Mouse (Mus musculus) midbrain, embryonic 11.5 days (tissue): Measurements from ENCODE around the gene Srsf1. TPM values are rescaled to one million over a fixed set of nuclear protein-coding genes. Genes with fewer than 3 reads are reported as not detected.
"Not testable (repeated sequence)": the region's sequence is repeated elsewhere in the genome, so short reads cannot be mapped to it uniquely, and the experiment has no call there.

Experiments used
- ATAC-seq: fragments of 200-750 bp; cut with Nextera tagmentation; 2 replicates; pipeline ENCODE4 v1.8.0; 2017; ENCODE audit warnings: moderate TSS enrichment, moderate library complexity; ENCODE audit not compliant: low FRiP score
- DNase-seq: peaks from one replicate; pipeline ENCODE4 v3.0.0; 2015; ENCODE audit warnings: low spot score; ENCODE audit errors: missing footprints
- H3K27ac ChIP-seq: fragments of 300-500 bp; sonication (generic); 2 replicates; pipeline ENCODE4 v1.5.1; 2014; ENCODE audit warnings: low read depth, low read length
- H3K27me3 ChIP-seq: fragments of 300-500 bp; sonication (generic); 2 replicates; pipeline ENCODE4 v1.6.1; 2014; ENCODE audit warnings: mild to moderate bottlenecking, low read length, moderate library complexity, mixed read lengths; ENCODE audit not compliant: control insufficient read depth, insufficient read depth
- H3K36me3 ChIP-seq: fragments of 300-500 bp; sonication (generic); 2 replicates; pipeline ENCODE4 v1.6.1; 2014; ENCODE audit warnings: mild to moderate bottlenecking, low read length, moderate library complexity, mixed read lengths; ENCODE audit not compliant: control insufficient read depth, insufficient read depth
- H3K4me1 ChIP-seq: fragments of 300-500 bp; sonication (generic); 2 replicates; pipeline ENCODE4 v1.6.1; 2014; ENCODE audit warnings: low read length; ENCODE audit not compliant: control insufficient read depth, insufficient read depth
- H3K4me2 ChIP-seq: fragments of 300-500 bp; sonication (generic); 2 replicates; pipeline ENCODE4 v1.6.1; 2014; ENCODE audit warnings: mild to moderate bottlenecking, moderate library complexity
- H3K4me3 ChIP-seq: fragments of 300-500 bp; sonication (generic); 2 replicates; pipeline ENCODE4 v1.5.1; 2014; ENCODE audit warnings: low read depth, low read length
- H3K9ac ChIP-seq: fragments of 300-500 bp; sonication (generic); 2 replicates; pipeline ENCODE4 v1.6.1; 2014; ENCODE audit warnings: low read length
- H3K9me3 ChIP-seq: fragments of 300-500 bp; sonication (generic); 2 replicates; pipeline ENCODE4 v1.6.1; 2016; ENCODE audit warnings: low read length; ENCODE audit not compliant: control insufficient read depth
- WGBS: fragments of 180-500 bp; shearing (Covaris S2); extraction: QIAGEN DNeasy Blood & Tissue Kit; methylation state at CpG from one replicate; pipeline ENCODE4 v1.1.7; 2014; 5-methylcytosine and 5-hydroxymethylcytosine counted together
- polyA plus RNA-seq: library from polyadenylated mRNA; unstranded; fragments of >200 nt; fragmentation: Nextera tagmentation; extraction: Ambion mirVana; gene quantifications from 2 replicates; pipeline ENCODE4 v1.2.1, GENCODE M21; 2014

The Srsf1 gene
- polyA plus RNA-seq, 1 experiment from 2014 or later, result 533 TPM

DNA sequence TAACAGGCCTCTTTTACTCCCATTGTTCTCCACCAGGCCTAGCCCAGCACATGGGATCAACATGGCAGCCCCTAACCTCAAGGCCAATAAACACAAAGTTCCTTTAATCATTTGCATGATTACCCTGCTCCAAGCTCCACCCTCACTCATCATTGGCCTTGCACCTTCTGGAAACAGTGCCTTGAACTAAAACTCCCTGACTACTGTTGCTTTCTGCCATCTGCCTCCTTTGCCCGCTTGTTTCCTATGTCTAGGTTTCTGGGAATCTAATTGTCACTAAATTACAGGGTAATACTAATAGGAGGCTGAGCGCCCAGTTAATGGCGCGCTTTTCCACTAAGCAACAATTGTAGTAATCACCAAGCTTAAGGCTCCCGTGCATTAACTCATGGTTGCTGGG lies 15.4 kb upstream of the Srsf1 start:
- no peak for ATAC-seq
- no peak for DNase-seq
- Histone ChIP-seq H3K4me1 (peaks cover 12% of the 10 kb centered on the region), H3K9me3 (no peaks in the 10 kb centered on the region), H3K9ac (no peak overlapping the region), H3K27ac (no peak overlapping the region), H3K4me2 (no peak overlapping the region), H3K27me3 (no peaks in the 10 kb centered on the region), H3K36me3 (no peaks in the 10 kb centered on the region), H3K4me3 (no peak overlapping the region)
- 94% methylated on average over 5 of the region's 5 CpGs for WGBS

DNA sequence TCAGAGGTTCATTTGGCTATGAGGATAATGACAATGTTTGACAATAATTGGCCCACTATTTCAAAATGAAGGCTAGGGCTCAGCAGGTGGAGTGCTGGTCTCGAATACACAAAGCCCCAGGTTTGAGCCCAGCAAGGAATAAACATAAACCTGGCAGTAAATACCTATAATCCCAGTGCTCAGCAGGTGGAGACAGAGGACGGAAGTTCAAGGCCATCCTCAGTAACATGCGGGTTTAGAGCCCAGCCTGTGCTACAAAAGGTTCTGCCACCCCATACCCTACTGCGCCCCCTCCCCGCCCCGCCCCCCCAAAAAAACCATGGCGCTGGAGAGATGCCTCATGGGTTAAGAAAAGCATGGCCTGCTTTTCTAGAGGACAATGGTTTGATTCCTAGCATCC lies 11.2 kb upstream of the Srsf1 start:
- no peaks in the 10 kb centered on the region for H3K27me3 ChIP-seq
- H3K36me3 ChIP-seq, result no peaks in the 10 kb centered on the region
- no peak overlapping the region for H3K9ac ChIP-seq
- WGBS, result 77% methylated on average over 7 of the region's 7 CpGs
- no peak for ATAC-seq
- DNase-seq, result no peak
- H3K4me3 ChIP-seq, result no peak overlapping the region
- H3K4me2 ChIP-seq, result no peak overlapping the region
- H3K9me3 ChIP-seq, result no peaks in the 10 kb centered on the region
- no peak overlapping the region for H3K27ac ChIP-seq
- no peaks in the 10 kb centered on the region for H3K4me1 ChIP-seq

- Histone ChIP-seq H3K4me3 (no peak overlapping the region), H3K4me1 (no peaks in the 10 kb centered on the region), H3K36me3 (no peaks in the 10 kb centered on the region), H3K4me2 (no peak overlapping the region), H3K9ac (no peak overlapping the region), H3K9me3 (no peaks in the 10 kb centered on the region), H3K27me3 (no peaks in the 10 kb centered on the region), H3K27ac (0 out of 2 replicates have a peak overlapping the region, but pooled peaks have one; percentile 14)
- WGBS, result 90% methylated on average over 10 of the region's 10 CpGs
- DNase-seq (no peak), ATAC-seq (no peak)
Measured at GRCm38 (mm10) chr11:88036761-88037251, 10.4 kb upstream of the Srsf1 start.

GRCm38 (mm10) chr11:88037386-88037785 lies 9.8 kb upstream of the Srsf1 start:
- Histone ChIP-seq H3K4me1 (no peaks in the 10 kb centered on the region), H3K27me3 (no peaks in the 10 kb centered on the region), H3K4me3 (no peak overlapping the region), H3K36me3 (no peaks in the 10 kb centered on the region; the same call in 1 of the 2 replicates), H3K27ac (no peak overlapping the region), H3K4me2 (no peak overlapping the region), H3K9ac (no peak overlapping the region), H3K9me3 (no peaks in the 10 kb centered on the region)
- 85% methylated on average over 3 of the region's 3 CpGs for WGBS
- DNase-seq (no peak), ATAC-seq (no peak)

DNA sequence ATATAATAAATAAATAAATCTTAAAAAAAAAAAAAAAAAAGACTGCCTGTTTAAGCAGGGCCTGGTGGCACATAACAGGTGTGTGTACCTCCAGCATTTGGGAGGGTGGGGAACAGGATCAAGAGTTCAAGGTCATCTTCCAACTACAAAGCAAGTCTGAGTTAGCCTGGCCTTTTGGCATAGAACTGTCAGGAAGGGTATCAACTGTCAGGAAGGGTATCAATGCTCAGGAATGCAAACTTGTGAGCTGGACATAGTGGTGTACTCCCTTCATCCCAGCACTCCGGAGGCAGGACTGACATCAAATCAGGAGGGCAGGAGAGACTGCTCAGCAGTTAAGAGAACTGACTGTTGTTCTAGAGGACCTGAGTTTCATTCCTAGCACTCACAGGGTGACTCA lies 8.1 kb upstream of the Srsf1 start:
- Histone ChIP-seq H3K4me1 (no peaks in the 10 kb centered on the region), H3K36me3 (no peaks in the 10 kb centered on the region; the same call in 1 of the 2 replicates), H3K27ac (no peak overlapping the region), H3K9me3 (no peaks in the 10 kb centered on the region), H3K4me3 (no peak overlapping the region), H3K27me3 (no peaks in the 10 kb centered on the region), H3K9ac (no peak overlapping the region), H3K4me2 (no peak overlapping the region)
- 97% methylated on average over 1 of the region's 1 CpGs for WGBS
- ATAC-seq, result no peak
- DNase-seq, result no peak

DNA sequence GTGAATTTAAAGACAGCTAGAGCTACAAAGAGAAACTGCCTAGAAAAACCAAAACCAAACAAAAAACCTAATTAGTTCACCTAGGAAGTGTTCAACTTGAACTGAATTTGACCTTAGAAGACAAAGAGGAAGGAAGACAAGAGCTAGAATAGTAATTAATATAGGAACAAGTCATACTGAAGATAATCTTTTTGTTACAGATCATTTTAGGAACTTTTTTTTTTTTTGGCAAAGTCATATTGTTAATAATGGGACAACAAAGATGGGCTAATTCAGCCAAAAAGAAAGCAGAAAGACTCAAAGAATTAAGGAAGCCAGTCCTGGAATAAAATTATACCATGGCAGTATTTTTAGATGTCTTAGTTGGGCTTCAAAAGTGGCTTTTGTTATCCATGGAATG lies 2.9 kb upstream of the Srsf1 start:
- Histone ChIP-seq H3K9me3 (no peaks in the 10 kb centered on the region), H3K27ac (no peak overlapping the region), H3K36me3 (peaks cover 3% of the 10 kb centered on the region; the same call in 1 of the 2 replicates), H3K4me1 (peaks cover 14% of the 10 kb centered on the region), H3K27me3 (no peaks in the 10 kb centered on the region), H3K4me3 (no peak overlapping the region), H3K4me2 (no peak overlapping the region), H3K9ac (no peak overlapping the region)
- ATAC-seq (no peak), DNase-seq (no peak)

DNA sequence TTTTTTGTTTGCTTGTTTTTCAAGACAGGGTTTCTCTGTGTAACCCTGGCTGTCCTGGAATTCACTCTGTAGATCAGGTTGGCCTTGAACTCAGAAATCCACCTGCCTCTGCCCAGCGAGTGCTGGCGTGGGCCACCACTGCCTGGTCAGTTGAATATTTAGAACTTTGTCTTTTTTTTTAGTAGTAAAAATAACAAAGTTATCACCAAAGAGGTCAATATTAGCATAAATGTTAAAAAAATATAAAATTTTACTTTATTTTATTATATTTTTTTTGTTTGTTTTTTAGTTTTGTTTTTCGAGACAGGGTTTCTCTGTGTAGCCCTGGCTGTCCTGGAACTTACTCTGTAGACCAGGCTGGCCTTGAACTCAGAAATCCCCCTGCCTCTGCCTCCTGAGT lies 2.0 kb upstream of the Srsf1 start:
- peaks cover 22% of the 10 kb centered on the region for H3K4me1 ChIP-seq
- DNase-seq, H3K27ac ChIP-seq, H3K4me3 ChIP-seq, H3K9me3 ChIP-seq, H3K36me3 ChIP-seq, ATAC-seq, H3K27me3 ChIP-seq, H3K4me2 ChIP-seq, H3K9ac ChIP-seq: not testable (repeated sequence)
- 96% methylated on average over 3 of the region's 3 CpGs for WGBS

DNA sequence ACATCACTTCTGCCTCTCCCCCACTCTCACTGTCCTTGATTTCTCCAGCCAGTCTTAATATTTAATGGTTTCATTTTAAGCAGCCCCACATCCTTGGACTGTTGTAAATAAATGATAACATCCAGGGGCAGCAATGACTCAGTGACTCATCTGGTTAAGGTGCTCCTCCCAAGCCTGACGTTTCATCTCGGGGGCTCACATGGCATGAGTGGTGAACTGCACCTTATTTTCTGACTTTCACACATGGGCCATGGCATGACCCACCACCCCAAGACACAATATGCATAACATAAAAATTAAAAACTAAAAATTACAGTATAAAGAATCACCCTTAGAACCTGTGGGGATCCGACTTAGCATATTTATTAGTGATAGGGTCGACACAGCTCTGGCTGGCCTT lies 1.3 kb upstream of the Srsf1 start:
- 94% methylated on average over 4 of the region's 4 CpGs for WGBS
- H3K27ac ChIP-seq, result no peak overlapping the region
- no peaks in the 10 kb centered on the region for H3K27me3 ChIP-seq
- no peak overlapping the region for H3K4me3 ChIP-seq
- H3K36me3 ChIP-seq, result peaks cover 5% of the 10 kb centered on the region
- H3K9ac ChIP-seq, result no peak overlapping the region
- no peak for ATAC-seq
- H3K4me2 ChIP-seq, result peak overlapping the region; percentile 75; the same call in 1 of the 2 replicates
- peaks cover 27% of the 10 kb centered on the region for H3K4me1 ChIP-seq
- no peak for DNase-seq
- no peaks in the 10 kb centered on the region for H3K9me3 ChIP-seq

GRCm38 (mm10) chr11:88046323-88046937 lies 743 bp upstream of the Srsf1 start:
- Histone ChIP-seq H3K27ac (0 out of 2 replicates have a peak overlapping the region, but pooled peaks have one; percentile 98), H3K9me3 (no peaks in the 10 kb centered on the region), H3K27me3 (no peaks in the 10 kb centered on the region), H3K9ac (peak overlapping the region; percentile 96), H3K4me3 (peak overlapping the region; percentile 68), H3K4me1 (peaks cover 30% of the 10 kb centered on the region), H3K4me2 (peak overlapping the region; percentile 75), H3K36me3 (peaks cover 8% of the 10 kb centered on the region)
- 66% methylated on average over 17 of the region's 17 CpGs for WGBS
- ATAC-seq (no peak), DNase-seq (peak; percentile 84)
